Mouse (Mus musculus) limb, embryonic 14.5 days (tissue): ENCODE results near the gene Baiap2. TPM values are rescaled to one million over a fixed set of nuclear protein-coding genes. Genes with fewer than 3 reads are reported as not detected.
A peak's percentile ranks its signal among the peaks of the same experiment; 100 is the strongest.

Experiments
- ATAC-seq: fragments of 200-750 bp; cut with Nextera tagmentation; 2 replicates; pipeline ENCODE4 v1.8.0; 2017; ENCODE audit warnings: low read depth, moderate number of reproducible peaks, moderate TSS enrichment; ENCODE audit not compliant: low FRiP score
- DNase-seq: peaks from one replicate; pipeline ENCODE4 v3.0.0-alpha.2; 2015; ENCODE audit warnings: low spot score
- H3K27ac ChIP-seq: fragments of 300-500 bp; sonication (generic); replicated peaks from 2 replicates; pipeline ENCODE4 v1.5.1; 2014; ENCODE audit warnings: low read depth, mild to moderate bottlenecking, low read length, moderate library complexity, mixed read lengths
- H3K27me3 ChIP-seq: fragments of 300-500 bp; sonication (generic); 2 replicates; pipeline ENCODE4 v1.6.1; 2014; ENCODE audit warnings: low read length, mixed read lengths; ENCODE audit not compliant: control insufficient read depth, insufficient read depth
- H3K36me3 ChIP-seq: fragments of 300-500 bp; sonication (generic); 2 replicates; pipeline ENCODE4 v1.6.1; 2014; ENCODE audit warnings: mild to moderate bottlenecking, low read length, moderate library complexity, mixed read lengths; ENCODE audit not compliant: control insufficient read depth, insufficient read depth
- H3K4me1 ChIP-seq: fragments of 300-500 bp; sonication (generic); 2 replicates; pipeline ENCODE4 v1.6.1; 2014; ENCODE audit warnings: antibody characterized with exemption, low read length, mixed read lengths; ENCODE audit not compliant: control insufficient read depth, insufficient read depth
- H3K4me2 ChIP-seq: fragments of 300-500 bp; sonication (generic); replicated peaks from 2 replicates; pipeline ENCODE4 v1.6.1; 2014; ENCODE audit warnings: low read depth, mild to moderate bottlenecking, low read length, moderate library complexity; ENCODE audit not compliant: severe bottlenecking
- H3K4me3 ChIP-seq: fragments of 300-500 bp; sonication (generic); replicated peaks from 2 replicates; pipeline ENCODE4 v1.5.1; 2014; ENCODE audit warnings: low read length
- H3K9ac ChIP-seq: fragments of 300-500 bp; sonication (generic); 2 replicates; pipeline ENCODE4 v1.6.1; 2014; ENCODE audit warnings: mild to moderate bottlenecking, low read depth, low read length, moderate library complexity; ENCODE audit not compliant: severe bottlenecking
- H3K9me3 ChIP-seq: fragments of 300-500 bp; sonication (generic); 2 replicates; pipeline ENCODE4 v1.6.1; 2016; ENCODE audit warnings: low read length; ENCODE audit not compliant: control insufficient read depth
- POLR2A ChIP-seq: fragments of 200-500 bp; IDR thresholded peaks from 2 replicates; pipeline ENCODE4 v1.8.0; 2012; ENCODE audit warnings: inconsistent platforms, mild to moderate bottlenecking, moderate library complexity, borderline replicate concordance; ENCODE audit not compliant: insufficient read depth, insufficient read length; ENCODE audit errors: extremely low read depth
- WGBS: fragments of 180-500 bp; shearing (Covaris S2); extraction: QIAGEN DNeasy Blood & Tissue Kit; methylation state at CpG from one replicate; pipeline ENCODE4 v1.1.7; 2014; 5-methylcytosine and 5-hydroxymethylcytosine counted together
- polyA plus RNA-seq, 2 experiments: library from polyadenylated mRNA; depleted of rRNA in 1 of 2; stranded (reverse) in 1 of 2; unstranded in 1 of 2; fragments of >200 nt; fragmentation: Nextera tagmentation in 1 of 2; extraction: Ambion mirVana in 1 of 2; gene quantifications; 2 replicates each; pipeline versions ENCODE4 v1.2.1 to v1.2.3; 2012 to 2014

Baiap2 gene
- polyA plus RNA-seq, 2 experiments: 28.1 to 29.5 TPM

- 79% methylated on average over 8 of the region's 9 CpGs for WGBS
- ATAC-seq: no peak
- Histone ChIP-seq H3K4me2 (no peak overlapping the region), H3K9ac (no peak overlapping the region), H3K4me3 (no peak overlapping the region), H3K27ac (no peak overlapping the region), H3K4me1 (peaks cover 28% of the 10 kb centered on the region), H3K36me3 (peaks cover 16% of the 10 kb centered on the region), H3K9me3 (no peaks in the 10 kb centered on the region), H3K27me3 (no peaks in the 10 kb centered on the region)
- TF ChIP-seq POLR2A: no peak
- DNase-seq: no peak
Measured at GRCm38 (mm10) chr11:119986751-119987425, 44.3 kb downstream of the Baiap2 start.

- H3K4me3 ChIP-seq: no peak overlapping the region
- ATAC-seq: no peak
- H3K27me3 ChIP-seq: no peaks in the 10 kb centered on the region
- TF ChIP-seq POLR2A: no peak
- WGBS: 78% methylated on average over 7 of the region's 7 CpGs
- H3K27ac ChIP-seq: no peak overlapping the region
- DNase-seq: no peak
- H3K9me3 ChIP-seq: no peaks in the 10 kb centered on the region
- peaks cover 7% of the 10 kb centered on the region for H3K36me3 ChIP-seq
- H3K9ac ChIP-seq: no peak overlapping the region
- peaks cover 28% of the 10 kb centered on the region for H3K4me1 ChIP-seq
- H3K4me2 ChIP-seq: no peak overlapping the region
Measured at GRCm38 (mm10) chr11:119987876-119988275, 45.3 kb downstream of the Baiap2 start.

DNA sequence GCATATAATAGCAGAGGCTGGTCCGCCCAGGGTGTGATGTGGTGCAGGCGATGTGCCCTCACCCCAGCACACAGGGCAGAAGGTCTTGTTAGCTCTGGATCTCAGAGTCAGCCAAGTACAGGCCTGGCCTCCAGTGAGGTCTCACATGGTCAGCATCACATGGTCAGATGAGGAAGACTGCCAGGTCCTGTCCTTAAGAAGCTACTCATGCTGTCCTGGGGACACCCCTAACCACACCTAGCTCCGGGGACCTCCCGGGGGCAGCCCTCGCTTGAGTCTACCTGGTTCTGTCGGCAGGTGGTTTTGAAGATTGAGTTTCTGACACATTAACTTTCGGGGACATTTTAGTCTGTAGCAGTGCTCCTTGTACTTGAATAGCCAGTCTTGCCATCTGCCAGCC, 45.8 kb downstream of the Baiap2 start:
- H3K27ac ChIP-seq: no peak overlapping the region
- no peaks in the 10 kb centered on the region for H3K27me3 ChIP-seq
- no peak for ATAC-seq
- WGBS: 89% methylated on average over 7 of the region's 7 CpGs
- TF ChIP-seq POLR2A: no peak
- H3K36me3 ChIP-seq: peaks cover 7% of the 10 kb centered on the region
- no peak overlapping the region for H3K4me3 ChIP-seq
- H3K4me1 ChIP-seq: peaks cover 28% of the 10 kb centered on the region
- H3K9me3 ChIP-seq: no peaks in the 10 kb centered on the region
- no peak overlapping the region for H3K9ac ChIP-seq
- H3K4me2 ChIP-seq: no peak overlapping the region
- DNase-seq: no peak

- WGBS: 26% methylated on average over 10 of the region's 10 CpGs
Measured at GRCm38 (mm10) chr11:119989115-119989564, 46.6 kb downstream of the Baiap2 start.

DNA sequence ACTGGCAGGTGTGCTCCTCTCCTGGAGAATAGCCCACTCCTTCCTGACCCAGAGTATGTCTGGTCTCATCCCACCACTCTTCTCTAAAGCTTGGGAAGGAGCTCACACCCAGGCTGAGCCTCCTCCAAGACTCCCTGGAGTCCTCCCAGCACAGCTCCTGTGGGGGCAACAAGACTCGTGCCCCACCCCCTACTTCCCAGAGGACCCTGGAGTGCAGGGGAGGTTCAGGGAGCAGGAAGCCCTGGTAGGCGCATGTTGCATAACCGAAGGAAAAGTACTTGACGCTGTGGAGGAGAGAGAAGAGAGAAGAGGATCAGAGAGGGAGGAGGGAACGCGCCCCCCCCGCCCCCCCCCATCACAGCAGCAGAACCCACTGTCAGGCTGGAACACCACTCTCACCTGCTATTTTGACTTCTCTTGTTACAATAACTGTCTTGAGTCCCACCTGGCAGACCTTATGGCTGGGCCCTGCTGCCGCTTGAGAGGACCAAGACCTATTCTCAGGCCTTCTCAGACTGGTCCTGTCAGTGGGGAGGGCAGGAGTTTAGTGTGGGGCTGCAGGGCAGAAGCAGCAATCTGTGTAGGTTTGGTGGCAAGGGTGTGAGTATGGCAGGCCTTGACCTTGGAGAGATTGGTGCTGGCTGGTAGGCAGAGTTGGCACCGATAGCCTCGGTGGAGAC, 48.2 kb downstream of the Baiap2 start:
- no peak for DNase-seq
- no peaks in the 10 kb centered on the region for H3K9me3 ChIP-seq
- no peak overlapping the region for H3K9ac ChIP-seq
- H3K4me3 ChIP-seq: no peak overlapping the region
- H3K4me1 ChIP-seq: peaks cover 28% of the 10 kb centered on the region
- peak overlapping the region; percentile 31; the same call in 1 of the 2 replicates for H3K4me2 ChIP-seq
- WGBS: 56% methylated on average over 10 of the region's 10 CpGs
- peak overlapping the region; percentile 43; the same call in 1 of the 2 replicates for H3K27ac ChIP-seq
- peaks cover 14% of the 10 kb centered on the region for H3K36me3 ChIP-seq
- TF ChIP-seq POLR2A: no peak
- no peak; the same call in 1 of the 2 replicates for ATAC-seq
- no peaks in the 10 kb centered on the region for H3K27me3 ChIP-seq

More at GRCm38 (mm10) chr11:119989115-119989564, 46.6 kb downstream of the Baiap2 start:
- Histone ChIP-seq H3K4me1 (peaks cover 28% of the 10 kb centered on the region), H3K4me2 (no peak overlapping the region), H3K27me3 (no peaks in the 10 kb centered on the region), H3K9ac (no peak overlapping the region), H3K9me3 (no peaks in the 10 kb centered on the region), H3K27ac (peak overlapping the region; percentile 58; the same call in 1 of the 2 replicates), H3K4me3 (no peak overlapping the region), H3K36me3 (peaks cover 3% of the 10 kb centered on the region; the same call in 1 of the 2 replicates)
- ATAC-seq (peak; percentile 51; the same call in 1 of the 2 replicates), DNase-seq (peak; percentile 76)
- TF ChIP-seq POLR2A: no peak
